Mouse (Mus musculus): ENCODE results near the gene Ppp1r13b. TPM values are rescaled to one million over a fixed set of nuclear protein-coding genes. Genes with fewer than 3 reads are reported as not detected.
A peak's percentile ranks its signal among the peaks of the same experiment; 100 is the strongest.

Ppp1r13b gene
- polyA plus RNA-seq, 1 experiment = 16.6 TPM

DNA sequence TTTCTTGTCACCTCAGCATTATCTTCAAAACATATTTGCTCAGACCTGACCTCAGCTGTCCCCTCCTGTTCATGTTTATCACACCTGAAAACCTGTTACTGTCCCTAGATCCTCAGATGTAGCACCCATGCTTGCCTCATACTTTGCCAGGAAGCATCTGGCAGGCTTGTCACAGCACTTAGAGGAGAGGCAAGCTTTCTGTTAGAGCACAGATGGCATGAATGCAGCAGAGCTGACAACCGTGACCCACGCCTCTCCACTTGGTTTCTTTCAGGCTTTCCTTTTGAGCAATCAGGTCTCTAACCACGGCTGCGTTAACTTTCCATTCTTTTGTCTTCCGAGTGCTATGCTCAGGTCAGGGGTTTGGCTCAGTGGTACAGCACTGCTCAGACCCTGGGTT, 78.5 kb downstream of the Ppp1r13b start:
- no peak for DNase-seq (ENCODE audit: low spot score)

- no peak for DNase-seq (ENCODE audit: low spot score)
Measured at GRCm38 (mm10) chr12:111827556-111827955, 80.4 kb downstream of the Ppp1r13b start.

- DNase-seq (ENCODE audit: low spot score) = no peak
Measured at GRCm38 (mm10) chr12:111821931-111822330, 86.0 kb downstream of the Ppp1r13b start.

DNA sequence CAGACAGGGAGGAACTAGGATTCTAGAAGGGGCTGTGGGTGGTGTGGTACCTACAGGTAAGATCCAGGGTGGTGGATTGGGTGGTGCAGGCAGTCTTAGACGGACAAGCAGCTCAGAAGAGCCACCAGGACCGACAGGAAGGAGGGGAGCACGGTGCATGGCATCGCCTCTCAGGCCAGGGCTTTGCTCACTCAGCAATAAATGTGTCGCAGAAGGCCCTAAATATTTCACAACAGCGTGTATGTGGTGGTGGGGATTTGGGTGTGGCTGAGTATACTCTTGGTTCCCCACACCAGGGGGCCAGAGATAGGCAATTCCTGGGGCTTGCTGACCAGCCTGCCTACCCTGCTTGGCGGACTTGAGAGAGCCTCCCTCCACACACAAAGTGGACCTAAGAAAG, 87.2 kb downstream of the Ppp1r13b start:
- no peak for DNase-seq (ENCODE audit: low spot score)

GRCm38 (mm10) chr12:111819936-111820335, 88.0 kb downstream of the Ppp1r13b start:
- no peak for DNase-seq (ENCODE audit: low spot score)

- DNase-seq (ENCODE audit: low spot score) = no peak
Measured at GRCm38 (mm10) chr12:111817991-111818390, 89.9 kb downstream of the Ppp1r13b start.

DNA sequence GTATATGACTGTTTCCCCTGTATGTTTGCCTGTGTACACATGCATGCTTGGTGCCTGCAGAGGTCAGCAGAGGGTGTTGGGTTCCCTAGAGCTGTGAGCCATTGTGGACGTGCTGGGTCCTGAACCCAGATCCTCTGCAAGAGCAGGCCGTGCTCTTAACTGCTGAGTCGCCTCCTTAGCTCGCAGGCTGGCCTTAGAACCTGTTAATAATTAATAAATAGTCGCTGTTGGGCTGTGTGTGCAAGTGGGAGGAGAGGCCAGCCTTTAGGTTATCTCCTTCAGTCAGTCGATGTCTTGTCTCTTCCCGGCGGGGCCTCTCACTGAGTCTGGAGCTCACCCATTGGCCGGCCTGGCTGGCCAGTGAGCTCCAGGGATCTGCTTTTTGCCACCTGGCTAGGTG, 90.9 kb downstream of the Ppp1r13b start:
- DNase-seq (ENCODE audit: low spot score) = no peak

DNA sequence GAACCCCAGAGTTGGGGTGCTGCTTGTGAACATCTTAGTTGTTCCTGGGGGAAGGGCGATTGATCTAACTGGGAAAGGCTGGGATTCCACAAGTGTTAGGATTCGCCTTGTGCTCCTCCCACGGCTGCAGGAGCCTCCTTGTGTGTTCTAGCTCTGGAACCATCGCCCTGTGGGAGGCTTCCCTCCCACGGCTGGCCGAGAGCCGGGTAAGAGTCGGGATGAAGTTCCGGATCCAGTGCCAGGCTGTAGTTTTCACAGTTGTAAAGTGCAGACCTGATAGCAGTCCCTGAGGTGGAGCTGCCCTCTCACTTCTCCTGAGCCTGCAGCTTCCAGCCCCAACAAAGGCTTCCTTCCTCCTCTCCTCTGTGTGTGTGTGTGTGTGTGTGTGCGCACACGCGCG, 91.4 kb downstream of the Ppp1r13b start:
- DNase-seq (ENCODE audit: low spot score) = no peak

GRCm38 (mm10) chr12:111814769-111815762, 92.8 kb downstream of the Ppp1r13b start:
- no peak for DNase-seq (ENCODE audit: low spot score)

GRCm38 (mm10) chr12:111813766-111814617, 93.9 kb downstream of the Ppp1r13b start, which contains the start of the genes Xrcc3 and Zfyve21:
Gene Xrcc3 (minus strand): TSS chr12:111813873.
Gene Zfyve21 (plus strand): TSS chr12:111814170.
- peak; percentile 89 for DNase-seq (ENCODE audit: low spot score)

GRCm38 (mm10) chr12:111813111-111813765, 94.7 kb downstream of the Ppp1r13b start:
- DNase-seq (ENCODE audit: low spot score) = no peak

DNA sequence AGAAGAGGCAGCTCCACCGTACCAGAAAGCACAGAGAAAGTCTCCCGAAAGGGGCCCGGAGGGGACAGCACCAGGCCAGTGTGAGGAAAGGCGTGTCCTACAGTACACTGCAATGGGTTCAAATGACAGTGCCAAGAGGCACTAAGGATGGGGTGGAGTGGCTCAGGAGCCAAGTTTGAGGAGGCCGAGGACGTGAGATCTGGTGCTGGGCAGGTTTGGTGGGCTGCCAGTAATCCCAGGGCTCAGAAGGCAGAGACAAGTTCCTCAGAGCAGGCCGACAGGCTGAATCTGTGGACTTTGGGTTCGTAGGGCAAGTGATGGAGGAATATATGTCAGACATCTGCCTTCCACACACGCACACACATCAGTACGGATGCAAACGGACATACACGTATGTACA, 95.3 kb downstream of the Ppp1r13b start:
- DNase-seq (ENCODE audit: low spot score) = no peak

GRCm38 (mm10) chr12:111812075-111812474, 95.8 kb downstream of the Ppp1r13b start:
- DNase-seq (ENCODE audit: low spot score) = no peak

GRCm38 (mm10) chr12:111809762-111810161, 98.1 kb downstream of the Ppp1r13b start:
- peak; percentile 48 for DNase-seq (ENCODE audit: low spot score)

DNA sequence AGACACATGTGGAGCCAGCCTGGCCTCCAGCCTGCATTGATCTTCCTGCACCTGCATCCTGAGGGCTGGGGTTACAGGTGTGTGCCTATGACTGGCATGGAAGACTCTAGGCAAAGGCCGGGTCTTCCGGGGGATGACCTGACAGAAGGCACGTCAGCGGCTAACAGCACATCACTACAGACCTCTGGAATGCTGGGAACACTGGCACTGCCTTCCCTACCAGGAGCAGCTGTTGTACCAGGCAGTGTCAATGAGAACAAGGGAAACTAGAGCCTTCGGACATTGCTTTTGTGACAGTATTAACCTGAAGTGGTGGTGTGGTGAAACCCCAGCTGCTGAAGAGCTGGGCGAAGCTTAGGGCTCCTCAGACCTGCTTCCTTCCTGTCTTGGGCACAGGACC, 99.1 kb downstream of the Ppp1r13b start:
- no peak for DNase-seq (ENCODE audit: low spot score)

DNA sequence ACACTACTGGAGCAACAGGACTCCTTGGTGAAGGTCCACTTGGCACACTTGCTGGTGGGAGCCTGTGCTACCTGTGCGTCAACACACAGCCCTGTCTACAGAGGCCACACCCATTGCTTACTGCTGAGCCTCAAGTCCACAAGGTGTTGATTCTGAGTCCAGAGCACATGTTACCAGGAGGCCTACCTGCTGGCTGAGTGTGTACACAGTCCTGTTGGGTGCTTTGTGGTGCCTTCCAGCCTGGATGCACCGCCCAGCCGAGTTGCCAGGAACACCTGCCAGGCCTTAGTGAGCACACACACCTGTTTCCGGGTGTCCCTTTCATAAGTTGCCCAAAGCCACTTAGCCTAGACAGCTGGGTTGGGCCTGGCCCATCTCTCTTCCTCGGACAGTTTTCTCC, 104.4 kb downstream of the Ppp1r13b start:
- no peak for DNase-seq (ENCODE audit: low spot score)

DNA sequence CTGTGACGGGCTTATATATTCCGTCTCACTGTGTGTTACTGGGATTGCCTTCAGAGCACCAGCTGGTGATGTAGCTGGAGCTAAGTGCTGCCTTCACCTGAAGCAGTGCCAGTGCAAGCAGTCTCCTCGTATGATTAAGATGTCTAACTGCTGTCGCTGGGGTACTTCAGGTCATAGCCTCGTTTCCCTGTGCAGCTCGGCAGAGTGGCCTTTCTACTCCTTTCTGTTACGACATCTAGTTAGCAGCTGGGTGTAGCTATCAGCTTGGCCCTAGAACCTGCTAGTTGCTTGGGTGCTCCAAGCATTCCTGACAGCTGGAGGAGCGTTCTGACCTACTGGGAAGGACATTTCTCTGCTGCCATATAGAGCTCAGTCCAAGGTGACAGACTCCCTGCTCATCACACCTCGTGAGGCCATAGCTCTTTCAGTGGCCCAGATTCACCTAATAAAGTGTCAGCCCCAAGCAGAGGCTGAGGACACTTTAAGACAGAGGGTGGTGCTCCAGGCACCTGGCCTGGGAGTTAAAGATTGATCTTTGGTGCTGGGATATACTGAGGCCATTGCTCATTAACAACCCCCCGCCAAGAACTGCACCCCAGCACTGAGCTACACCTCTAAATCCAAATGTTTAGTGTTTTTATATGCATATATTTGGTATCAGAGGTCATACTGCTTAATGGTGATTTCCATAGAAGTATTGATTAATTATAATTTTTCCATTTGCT, 107.3 kb downstream of the Ppp1r13b start:
- DNase-seq (ENCODE audit: low spot score) = no peak

GRCm38 (mm10) chr12:111798493-111798892, 109.4 kb downstream of the Ppp1r13b start:
- no peak for DNase-seq (ENCODE audit: low spot score)

GRCm38 (mm10) chr12:111797251-111797650, 110.7 kb downstream of the Ppp1r13b start:
- no peak for DNase-seq (ENCODE audit: low spot score)

DNA sequence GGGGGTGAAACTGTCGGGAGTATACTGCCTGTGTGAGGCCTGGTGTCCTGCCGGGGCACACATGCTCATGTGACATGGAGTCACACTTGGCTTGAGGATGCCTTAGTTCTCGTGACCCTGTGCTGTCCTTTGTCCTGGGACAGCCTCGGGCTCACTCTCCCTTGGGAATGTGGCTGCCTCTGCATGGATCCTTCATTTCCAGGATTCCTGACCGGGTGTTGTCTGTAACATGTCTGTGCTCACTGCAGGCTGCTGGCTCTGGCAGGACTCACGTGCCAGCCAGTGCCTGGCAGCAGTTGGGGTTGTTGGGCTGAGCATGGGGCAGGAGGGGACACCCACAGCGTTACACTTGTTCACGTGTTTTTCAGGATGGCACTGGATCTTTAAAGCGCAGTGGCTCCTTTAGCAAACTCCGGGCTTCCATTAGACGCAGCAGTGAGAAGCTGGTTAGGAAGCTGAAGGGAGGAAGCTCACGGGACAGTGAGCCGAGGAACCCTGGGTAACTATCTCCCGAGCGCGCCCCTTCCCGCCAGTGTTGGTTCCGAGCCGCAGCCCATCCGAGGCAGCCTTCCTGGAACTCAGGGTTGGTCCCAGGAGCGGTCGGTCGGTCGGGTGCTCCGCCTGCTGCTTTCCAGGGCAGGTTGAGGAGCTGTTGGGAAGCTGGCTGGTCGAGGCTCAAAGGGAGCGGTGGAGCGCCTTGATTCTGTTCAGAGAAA, 112.6 kb downstream of the Ppp1r13b start:
- DNase-seq (ENCODE audit: low spot score) = no peak
